Mouse (Mus musculus): ENCODE results near the gene Fam131c. TPM values are rescaled to one million over a fixed set of nuclear protein-coding genes. Genes with fewer than 3 reads are reported as not detected.

The Fam131c gene
- polyA plus RNA-seq, 1 experiment from 2014 or later, result 0.70 TPM

DNA sequence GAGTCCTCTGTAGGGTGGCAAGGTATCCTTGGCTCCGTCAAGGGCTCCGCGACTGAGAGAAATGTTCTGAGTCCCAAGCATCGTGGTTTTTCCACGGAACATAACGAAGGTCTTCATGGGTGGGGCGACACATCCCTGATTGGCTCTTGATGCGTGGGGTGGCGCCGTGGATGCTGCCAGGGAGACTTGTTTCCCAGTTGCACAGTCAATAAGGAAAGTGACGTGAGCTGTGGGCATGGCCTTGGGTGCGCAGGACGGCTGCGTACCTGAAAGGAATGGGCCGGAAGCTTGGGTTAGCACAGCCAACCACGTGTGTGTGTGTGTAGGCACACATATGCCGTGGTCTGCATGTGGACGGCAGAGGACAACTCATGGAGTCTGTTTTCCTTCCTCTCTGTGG, 65.2 kb downstream of the Fam131c start:
- no peak overlapping the region for H3K27ac ChIP-seq (replicated peaks)
- DNase-seq (ENCODE audit: low spot score), result no peak
- no peaks in the 10 kb centered on the region for H3K4me1 ChIP-seq
- H3K9me3 ChIP-seq (replicated peaks), result no peaks in the 10 kb centered on the region
- no peak overlapping the region for H3K4me3 ChIP-seq
- H3K36me3 ChIP-seq, result no peaks in the 10 kb centered on the region
- H3K27me3 ChIP-seq (ENCODE audit: low read depth, poor library complexity, severe bottlenecking), result 0 out of 2 replicates have a peak, but pooled peaks cover 2% of the 10 kb centered on the region
- 85% methylated on average over 18 of the region's 18 CpGs for WGBS

Small RNAs within 50 kb of the gene (microRNA-seq; reads per million reads assigned to microRNA genes)
- gene Gm25690, result not detected

Other genes with a start within 250 kb of the Fam131c start
- 35.2 and 36.3 TPM in 2 replicates for gene Szrd1, start 228.4 kb upstream of the Fam131c start, polyA plus RNA-seq (2016; fragmentation: Nextera tagmentation; extraction: Ambion mirVana)
- gene Fbxo42, start 220.3 kb upstream of the Fam131c start, polyA plus RNA-seq (2016; fragmentation: Nextera tagmentation; extraction: Ambion mirVana), result 24.2 and 25.3 TPM in 2 replicates
- gene Rsg1, start 154.3 kb upstream of the Fam131c start, polyA plus RNA-seq (2016; fragmentation: Nextera tagmentation; extraction: Ambion mirVana), result 7.4 and 7.5 TPM in 2 replicates
- 0.64 and 1.4 TPM in 2 replicates for gene Arhgef19, start 128.7 kb upstream of the Fam131c start, polyA plus RNA-seq (2016; fragmentation: Nextera tagmentation; extraction: Ambion mirVana)
- 3.6 and 3.7 TPM in 2 replicates for gene Epha2, start 67.0 kb upstream of the Fam131c start, polyA plus RNA-seq (2016; fragmentation: Nextera tagmentation; extraction: Ambion mirVana)
- gene Clcnka, start 30.5 kb downstream of the Fam131c start, polyA plus RNA-seq (2016; fragmentation: Nextera tagmentation; extraction: Ambion mirVana), result not detected in 2 replicates
- not detected in 2 replicates for gene Clcnkb, start 47.8 kb downstream of the Fam131c start, polyA plus RNA-seq (2016; fragmentation: Nextera tagmentation; extraction: Ambion mirVana)
- gene Hspb7, start 52.6 kb downstream of the Fam131c start, polyA plus RNA-seq (2016; fragmentation: Nextera tagmentation; extraction: Ambion mirVana), result not detected in 2 replicates
- not detected in 2 replicates for gene Srarp, start 67.9 kb downstream of the Fam131c start, polyA plus RNA-seq (2016; fragmentation: Nextera tagmentation; extraction: Ambion mirVana)
- gene Zbtb17, start 76.4 kb downstream of the Fam131c start, polyA plus RNA-seq (2016; fragmentation: Nextera tagmentation; extraction: Ambion mirVana), result 55.1 and 61.5 TPM in 2 replicates
- 12.3 and 14.8 TPM in 2 replicates for gene Spen, start 170.4 kb downstream of the Fam131c start, polyA plus RNA-seq (2016; fragmentation: Nextera tagmentation; extraction: Ambion mirVana)
- 24.5 and 27.5 TPM in 2 replicates for gene Fblim1, start 237.9 kb downstream of the Fam131c start, polyA plus RNA-seq (2016; fragmentation: Nextera tagmentation; extraction: Ambion mirVana)

All from midbrain, embryonic 10.5 days (tissue).